Mouse (Mus musculus): ENCODE measurements around the gene Cep41. TPM values are rescaled to one million over a fixed set of nuclear protein-coding genes. Genes with fewer than 3 reads are reported as not detected.

Gene Cep41
- polyA plus RNA-seq, 1 experiment from 2014 or later: 10.9 TPM

GRCm38 (mm10) chr6:30619606-30620005 is 73.9 kb downstream of the Cep41 start:
- H3K4me1 ChIP-seq (ENCODE audit: control insufficient read depth, insufficient read depth, low read length): peaks cover 44% of the 10 kb centered on the region
- H3K4me2 ChIP-seq: no peak overlapping the region
- 74% methylated on average over 5 of the region's 5 CpGs for WGBS (ENCODE audit: insufficient replicate concordance)
- no peak overlapping the region; the same call in 1 of the 2 replicates for H3K27ac ChIP-seq (ENCODE audit: low read depth, low read length)
- H3K36me3 ChIP-seq (ENCODE audit: control insufficient read depth, insufficient read depth, low read length): no peaks in the 10 kb centered on the region
- H3K27me3 ChIP-seq (ENCODE audit: control insufficient read depth, insufficient read depth, low read length): no peaks in the 10 kb centered on the region
- no peak overlapping the region for H3K4me3 ChIP-seq (ENCODE audit: low read depth, low read length)
- no peak overlapping the region for H3K9ac ChIP-seq (ENCODE audit: low read depth, low read length)
- ATAC-seq (replicated peaks; ENCODE audit: insufficient number of reproducible peaks, low FRiP score, low TSS enrichment): no peak
- no peaks in the 10 kb centered on the region for H3K9me3 ChIP-seq (replicated peaks; ENCODE audit: control insufficient read depth, low read length)

- Histone ChIP-seq H3K27ac (ENCODE audit: low read depth, low read length) (peak overlapping the region; percentile 83), H3K4me2 (no peak overlapping the region), H3K4me3 (ENCODE audit: low read depth, low read length) (no peak overlapping the region), H3K9me3 (replicated peaks; ENCODE audit: control insufficient read depth, low read length) (no peaks in the 10 kb centered on the region), H3K4me1 (ENCODE audit: control insufficient read depth, insufficient read depth, low read length) (peaks cover 39% of the 10 kb centered on the region), H3K9ac (ENCODE audit: low read depth, low read length) (no peak overlapping the region), H3K27me3 (ENCODE audit: control insufficient read depth, insufficient read depth, low read length) (no peaks in the 10 kb centered on the region), H3K36me3 (ENCODE audit: control insufficient read depth, insufficient read depth, low read length) (no peaks in the 10 kb centered on the region)
- 46% methylated on average over 6 of the region's 6 CpGs for WGBS (ENCODE audit: insufficient replicate concordance)
- ATAC-seq (replicated peaks; ENCODE audit: insufficient number of reproducible peaks, low FRiP score, low TSS enrichment): no peak
Observed at GRCm38 (mm10) chr6:30618735-30619134, 74.8 kb downstream of the Cep41 start.

GRCm38 (mm10) chr6:30617959-30618590 is 75.5 kb downstream of the Cep41 start:
- WGBS (ENCODE audit: insufficient replicate concordance): 13% methylated on average over 18 of the region's 18 CpGs

GRCm38 (mm10) chr6:30617020-30617958 is 76.3 kb downstream of the Cep41 start:
- no peak overlapping the region for H3K4me3 ChIP-seq (ENCODE audit: low read depth, low read length)
- H3K9ac ChIP-seq (ENCODE audit: low read depth, low read length): peak overlapping the region; percentile 47; the same call in 1 of the 2 replicates
- 13% methylated on average over 12 of the region's 13 CpGs for WGBS (ENCODE audit: insufficient replicate concordance)
- no peaks in the 10 kb centered on the region for H3K36me3 ChIP-seq (ENCODE audit: control insufficient read depth, insufficient read depth, low read length)
- no peaks in the 10 kb centered on the region for H3K9me3 ChIP-seq (replicated peaks; ENCODE audit: control insufficient read depth, low read length)
- no peaks in the 10 kb centered on the region for H3K27me3 ChIP-seq (ENCODE audit: control insufficient read depth, insufficient read depth, low read length)
- peak overlapping the region; percentile 83 for H3K27ac ChIP-seq (ENCODE audit: low read depth, low read length)
- peak; percentile 18; the same call in 1 of the 2 replicates for ATAC-seq (replicated peaks; ENCODE audit: insufficient number of reproducible peaks, low FRiP score, low TSS enrichment)
- peak overlapping the region; percentile 49 for H3K4me2 ChIP-seq
- peaks cover 36% of the 10 kb centered on the region for H3K4me1 ChIP-seq (ENCODE audit: control insufficient read depth, insufficient read depth, low read length)

More at GRCm38 (mm10) chr6:30617959-30618590, 75.5 kb downstream of the Cep41 start:
- ATAC-seq (replicated peaks; ENCODE audit: insufficient number of reproducible peaks, low FRiP score, low TSS enrichment): peak; percentile 53
- peak overlapping the region; percentile 83 for H3K27ac ChIP-seq (ENCODE audit: low read depth, low read length)
- no peaks in the 10 kb centered on the region for H3K36me3 ChIP-seq (ENCODE audit: control insufficient read depth, insufficient read depth, low read length)
- H3K9me3 ChIP-seq (replicated peaks; ENCODE audit: control insufficient read depth, low read length): no peaks in the 10 kb centered on the region
- no peak overlapping the region for H3K4me3 ChIP-seq (ENCODE audit: low read depth, low read length)
- peak overlapping the region; percentile 49 for H3K4me2 ChIP-seq
- 0 out of 2 replicates have a peak overlapping the region, but pooled peaks have one; percentile 47 for H3K9ac ChIP-seq (ENCODE audit: low read depth, low read length)
- peaks cover 39% of the 10 kb centered on the region for H3K4me1 ChIP-seq (ENCODE audit: control insufficient read depth, insufficient read depth, low read length)
- H3K27me3 ChIP-seq (ENCODE audit: control insufficient read depth, insufficient read depth, low read length): no peaks in the 10 kb centered on the region

- H3K4me2 ChIP-seq: peak overlapping the region; percentile 36
- H3K9ac ChIP-seq (ENCODE audit: low read depth, low read length): peak overlapping the region; percentile 29; the same call in 1 of the 2 replicates
- H3K4me1 ChIP-seq (ENCODE audit: control insufficient read depth, insufficient read depth, low read length): peaks cover 36% of the 10 kb centered on the region
- WGBS (ENCODE audit: insufficient replicate concordance): 5% methylated on average over 8 of the region's 8 CpGs
- no peak for ATAC-seq (replicated peaks; ENCODE audit: insufficient number of reproducible peaks, low FRiP score, low TSS enrichment)
- H3K9me3 ChIP-seq (replicated peaks; ENCODE audit: control insufficient read depth, low read length): no peaks in the 10 kb centered on the region
- H3K27ac ChIP-seq (ENCODE audit: low read depth, low read length): peak overlapping the region; percentile 83
- H3K4me3 ChIP-seq (ENCODE audit: low read depth, low read length): no peak overlapping the region
- no peaks in the 10 kb centered on the region for H3K27me3 ChIP-seq (ENCODE audit: control insufficient read depth, insufficient read depth, low read length)
- no peaks in the 10 kb centered on the region for H3K36me3 ChIP-seq (ENCODE audit: control insufficient read depth, insufficient read depth, low read length)
Observed at GRCm38 (mm10) chr6:30616491-30616941, 77.0 kb downstream of the Cep41 start.

- WGBS (ENCODE audit: insufficient replicate concordance): 36% methylated on average over 4 of the region's 4 CpGs
- no peak overlapping the region for H3K4me3 ChIP-seq (ENCODE audit: low read depth, low read length)
- H3K4me2 ChIP-seq: no peak overlapping the region
- H3K9me3 ChIP-seq (replicated peaks; ENCODE audit: control insufficient read depth, low read length): no peaks in the 10 kb centered on the region
- peaks cover 31% of the 10 kb centered on the region for H3K4me1 ChIP-seq (ENCODE audit: control insufficient read depth, insufficient read depth, low read length)
- H3K9ac ChIP-seq (ENCODE audit: low read depth, low read length): no peak overlapping the region
- H3K27ac ChIP-seq (ENCODE audit: low read depth, low read length): no peak overlapping the region
- no peaks in the 10 kb centered on the region for H3K36me3 ChIP-seq (ENCODE audit: control insufficient read depth, insufficient read depth, low read length)
- no peak for ATAC-seq (replicated peaks; ENCODE audit: insufficient number of reproducible peaks, low FRiP score, low TSS enrichment)
- no peaks in the 10 kb centered on the region for H3K27me3 ChIP-seq (ENCODE audit: control insufficient read depth, insufficient read depth, low read length)
Observed at GRCm38 (mm10) chr6:30615741-30616140, 77.8 kb downstream of the Cep41 start.

GRCm38 (mm10) chr6:30614251-30614650 is 79.3 kb downstream of the Cep41 start:
- WGBS (ENCODE audit: insufficient replicate concordance): 83% methylated on average over 6 of the region's 6 CpGs
- Histone ChIP-seq H3K27ac (ENCODE audit: low read depth, low read length) (no peak overlapping the region), H3K4me1 (ENCODE audit: control insufficient read depth, insufficient read depth, low read length) (peaks cover 31% of the 10 kb centered on the region), H3K27me3 (ENCODE audit: control insufficient read depth, insufficient read depth, low read length) (no peaks in the 10 kb centered on the region), H3K4me2 (no peak overlapping the region), H3K4me3 (ENCODE audit: low read depth, low read length) (no peak overlapping the region), H3K36me3 (ENCODE audit: control insufficient read depth, insufficient read depth, low read length) (no peaks in the 10 kb centered on the region), H3K9me3 (replicated peaks; ENCODE audit: control insufficient read depth, low read length) (no peaks in the 10 kb centered on the region), H3K9ac (ENCODE audit: low read depth, low read length) (no peak overlapping the region)
- ATAC-seq (replicated peaks; ENCODE audit: insufficient number of reproducible peaks, low FRiP score, low TSS enrichment): no peak

GRCm38 (mm10) chr6:30611212-30611611 is 82.3 kb downstream of the Cep41 start:
- Histone ChIP-seq H3K9me3 (replicated peaks; ENCODE audit: control insufficient read depth, low read length) (no peaks in the 10 kb centered on the region), H3K9ac (ENCODE audit: low read depth, low read length) (no peak overlapping the region), H3K4me1 (ENCODE audit: control insufficient read depth, insufficient read depth, low read length) (peaks cover 1% of the 10 kb centered on the region; the same call in 1 of the 2 replicates), H3K4me3 (ENCODE audit: low read depth, low read length) (no peak overlapping the region), H3K27ac (ENCODE audit: low read depth, low read length) (no peak overlapping the region), H3K27me3 (ENCODE audit: control insufficient read depth, insufficient read depth, low read length) (no peaks in the 10 kb centered on the region), H3K36me3 (ENCODE audit: control insufficient read depth, insufficient read depth, low read length) (no peaks in the 10 kb centered on the region), H3K4me2 (no peak overlapping the region)
- no peak for ATAC-seq (replicated peaks; ENCODE audit: insufficient number of reproducible peaks, low FRiP score, low TSS enrichment)
- WGBS (ENCODE audit: insufficient replicate concordance): 72% methylated on average over 5 of the region's 5 CpGs
